Mouse (Mus musculus): Measurements from ENCODE around the gene Sumf1. TPM values are rescaled to one million over a fixed set of nuclear protein-coding genes. Genes with fewer than 3 reads are reported as not detected.

Sumf1 gene
- polyA plus RNA-seq (2017; shearing (Covaris generic)), result 12.7 TPM

GRCm38 (mm10) chr6:108184847-108185684, at the start of gene Sumf1:
Sumf1 (minus strand) TSS chr6:108185582.

GRCm38 (mm10) chr6:108212881-108213295, 27.5 kb upstream of the Sumf1 start, which contains the start of gene Itpr1:
Itpr1 (plus strand) TSS chr6:108213096.

GRCm38 (mm10) chr6:108064918-108065526, 120.4 kb downstream of the Sumf1 start, which contains the start of gene Setmar:
Setmar (plus strand) TSS chr6:108065045.

Other genes starting within 250 kb of the Sumf1 start
- 4.9 TPM for gene Setmar, start 120.5 kb downstream of the Sumf1 start, polyA plus RNA-seq (2017; shearing (Covaris generic))
- gene Itpr1, start 27.5 kb upstream of the Sumf1 start, polyA plus RNA-seq (2017; shearing (Covaris generic)), result 33.0 TPM

Data from effector memory CD4-positive, alpha-beta T cell, adult 7 months (primary cell).